Mouse (Mus musculus) MEL (cell line): Measurements from ENCODE around the gene OR5BS1P. TPM values are rescaled to one million over a fixed set of nuclear protein-coding genes. Genes with fewer than 3 reads are reported as not detected.

ENCODE experiments used
- DNase-seq: peaks from one replicate; pipeline ENCODE4 v3.0.0; 2011; ENCODE audit warnings: low read depth, low spot score
- H3K27ac ChIP-seq: 2 replicates; pipeline ENCODE4 v1.5.1; 2012; ENCODE audit warnings: low read depth, mild to moderate bottlenecking, control low read depth, low read length, moderate library complexity; ENCODE audit not compliant: control insufficient read depth
- H3K27me3 ChIP-seq, 2 experiments: fragments of 150-350 bp in 1 of 2; sonication (generic) in 1 of 2; 2 replicates each; pipeline ENCODE4 v1.6.1; 2012; ENCODE audit warnings: low read length in 2 of 2, mild to moderate bottlenecking in 2 of 2, improper control_type of control experiment in 1 of 2, moderate library complexity in 1 of 2; ENCODE audit not compliant: insufficient read depth in 2 of 2, control insufficient read depth in 1 of 2
- H3K36me3 ChIP-seq, 2 experiments: 2 replicates each; pipeline ENCODE4 v1.6.1; 2012 to 2014; ENCODE audit warnings: low read length in 2 of 2, improper control_type of control experiment in 1 of 2, inconsistent platforms in 1 of 2, mild to moderate bottlenecking in 1 of 2; ENCODE audit not compliant: insufficient read depth in 2 of 2, control insufficient read depth in 1 of 2
- H3K4me1 ChIP-seq, 2 experiments: fragments of 150-350 bp in 1 of 2; sonication (generic) in 1 of 2; 2 replicates each; pipeline ENCODE4 v1.6.1; 2012; ENCODE audit warnings: low read length in 2 of 2, improper control_type of control experiment in 1 of 2, mild to moderate bottlenecking in 1 of 2; ENCODE audit not compliant: insufficient read depth in 2 of 2, control insufficient read depth in 1 of 2
- H3K4me3 ChIP-seq, 2 experiments: fragments of 150-350 bp in 1 of 2; sonication (generic) in 1 of 2; 2 replicates each; pipeline ENCODE4 v1.5.1; 2012; ENCODE audit warnings: low read depth in 2 of 2, low read length in 2 of 2, mild to moderate bottlenecking in 2 of 2, moderate library complexity in 2 of 2, control low read depth in 1 of 2, improper control_type of control experiment in 1 of 2; ENCODE audit not compliant: control insufficient read depth in 1 of 2, insufficient read depth in 1 of 2
- H3K79me2 ChIP-seq: 2 replicates; pipeline ENCODE4 v1.6.1; 2012; ENCODE audit warnings: mild to moderate bottlenecking, low read length, moderate library complexity; ENCODE audit not compliant: control insufficient read depth, poor library complexity, insufficient read depth
- H3K9ac ChIP-seq: 2 replicates; pipeline ENCODE4 v1.6.1; 2012; ENCODE audit warnings: low read depth, mild to moderate bottlenecking, control low read depth, low read length, moderate library complexity; ENCODE audit not compliant: control insufficient read depth, poor library complexity, severe bottlenecking
- H3K9me3 ChIP-seq: fragments of 150-350 bp; sonication (generic); replicated peaks from 2 replicates; pipeline ENCODE4 v1.6.1; 2012; ENCODE audit warnings: mild to moderate bottlenecking, low read length, improper control_type of control experiment, moderate library complexity; ENCODE audit not compliant: insufficient read depth
- ELF1 ChIP-seq: IDR thresholded peaks from 2 replicates; pipeline ENCODE4 v1.6.1; 2014; ENCODE audit warnings: low read depth, mild to moderate bottlenecking, inconsistent platforms, low read length, improper control_type of control experiment, moderate library complexity
- ETS1 ChIP-seq: IDR thresholded peaks from 2 replicates; pipeline ENCODE4 v1.6.1; 2012; ENCODE audit warnings: low read depth, mild to moderate bottlenecking, inconsistent platforms, low read length, improper control_type of control experiment, moderate library complexity
- GABPA ChIP-seq: IDR thresholded peaks from 2 replicates; pipeline ENCODE4 v1.6.1; 2012; ENCODE audit warnings: low read depth, mild to moderate bottlenecking, inconsistent platforms, low read length, improper control_type of control experiment, moderate library complexity
- HCFC1 ChIP-seq: IDR thresholded peaks from 2 replicates; pipeline ENCODE4 v1.6.1; 2012; ENCODE audit warnings: low read depth, mild to moderate bottlenecking, inconsistent platforms, low read length, improper control_type of control experiment, moderate library complexity
- MAFK ChIP-seq: IDR thresholded peaks from 2 replicates; pipeline ENCODE4 v1.6.1; 2011; ENCODE audit warnings: low read depth, mild to moderate bottlenecking, low read length, improper control_type of control experiment, borderline replicate concordance
- MAX ChIP-seq: IDR thresholded peaks from 2 replicates; pipeline ENCODE4 v1.6.1; 2011; ENCODE audit warnings: low read length, improper control_type of control experiment
- MYB ChIP-seq: IDR thresholded peaks from 2 replicates; pipeline ENCODE4 v1.6.1; 2011; ENCODE audit warnings: mild to moderate bottlenecking, low read depth, low read length, improper control_type of control experiment
- MYC ChIP-seq: IDR thresholded peaks from 2 replicates; pipeline ENCODE4 v1.6.1; 2011; ENCODE audit warnings: low read depth, mild to moderate bottlenecking, low read length, improper control_type of control experiment, moderate library complexity
- NELFE ChIP-seq: IDR thresholded peaks from 2 replicates; pipeline ENCODE4 v1.6.1; 2011; ENCODE audit warnings: low read depth, low read length, improper control_type of control experiment
- POLR2AphosphoS2 ChIP-seq: IDR thresholded peaks from 2 replicates; pipeline ENCODE4 v1.6.1; 2011; ENCODE audit warnings: low read length, improper control_type of control experiment
- POLR2AphosphoS5 ChIP-seq: IDR thresholded peaks from 2 replicates; pipeline ENCODE4 v1.6.1; 2012; ENCODE audit warnings: low read depth, borderline replicate concordance, mild to moderate bottlenecking, inconsistent platforms, low read length, moderate library complexity, mixed read lengths
- SIN3A ChIP-seq: IDR thresholded peaks from 2 replicates; pipeline ENCODE4 v1.6.1; 2012; ENCODE audit warnings: low read length, improper control_type of control experiment, inconsistent platforms
- TBP ChIP-seq: IDR thresholded peaks from 2 replicates; pipeline ENCODE4 v1.8.0; 2011; ENCODE audit warnings: low read depth, low read length, improper control_type of control experiment
- USF1 ChIP-seq: IDR thresholded peaks from 2 replicates; pipeline ENCODE4 v1.6.1; 2014; ENCODE audit warnings: low read depth, mild to moderate bottlenecking, inconsistent platforms, low read length, improper control_type of control experiment, moderate library complexity
- USF2 ChIP-seq, 2 experiments: IDR thresholded peaks; 2 replicates each; pipeline ENCODE4 v1.6.1; 2011 to 2012; ENCODE audit warnings: improper control_type of control experiment in 2 of 2, low read length in 2 of 2, borderline replicate concordance in 1 of 2, inconsistent platforms in 1 of 2, low read depth in 1 of 2, mild to moderate bottlenecking in 1 of 2; ENCODE audit not compliant: insufficient read depth in 1 of 2
- ZMIZ1 ChIP-seq: IDR thresholded peaks from 2 replicates; pipeline ENCODE4 v1.6.1; 2012; ENCODE audit warnings: low read depth, mild to moderate bottlenecking, inconsistent platforms, low read length, improper control_type of control experiment, moderate library complexity
- polyA plus RNA-seq, 2 experiments: library from polyadenylated mRNA; stranded (reverse) in 1 of 2; unstranded in 1 of 2; fragments of >175 nt in 1 of 2; fragments of >200 nt in 1 of 2; gene quantifications; 2 replicates each; pipeline versions ENCODE4 v1.2.1 to v1.2.4; 2012; ENCODE audit warnings: low replicate concordance in 2 of 2, low read depth in 1 of 2; ENCODE audit not compliant: insufficient read length in 2 of 2, insufficient read depth in 1 of 2, missing spikeins in 1 of 2
- total RNA-seq: library from RNA; depleted of rRNA; stranded (reverse); fragments of 300-350 nt; gene quantifications from 2 replicates; pipeline ENCODE4 v1.2.3, GENCODE M21; 2012

Gene OR5BS1P
- total and polyA plus RNA-seq, 3 experiments: 0.04 TPM; not detected in 2

DNA sequence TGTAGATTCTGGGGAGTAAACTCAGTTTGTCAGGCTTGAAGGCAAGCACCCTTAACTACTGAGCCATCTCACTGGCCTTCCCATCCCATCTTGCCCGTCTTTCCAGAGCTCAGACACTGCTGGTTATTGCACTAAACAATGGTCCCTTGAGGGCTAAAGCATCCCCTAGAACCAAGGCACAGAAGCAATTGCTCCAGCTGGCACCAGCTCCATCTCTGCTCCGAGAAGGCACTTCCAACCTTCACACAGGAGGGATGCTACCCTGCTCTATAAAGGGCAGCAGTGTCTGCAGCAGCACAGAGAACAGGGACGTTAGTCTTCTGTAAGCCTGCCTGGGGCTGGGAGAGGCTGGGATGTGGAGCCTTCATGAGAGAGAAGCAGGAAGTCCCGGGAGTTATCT lies 22.4 kb downstream of the OR5BS1P start, which contains the start of gene Olfr279:
TSS of gene Olfr279 (plus strand) at position 301 of the 400 bp plus-strand sequence.
- Histone ChIP-seq H3K27me3 (peaks cover 7 to 12% of the 10 kb centered on the region in 2 experiments), H3K79me2 (no peaks in the 10 kb centered on the region)
- TF ChIP-seq GABPA (no peak), SIN3A (no peak), POLR2AphosphoS2 (no peak), TBP (no peak), HCFC1 (no peak)
- TF ChIP-seq, all 39 proteins: peak for 0
- Histone ChIP-seq H3K27ac (no peak within 1 kb of the TSS), H3K36me3 (no peaks in the 10 kb centered on the region), H3K4me3 (no peak within 1 kb of the TSS), H3K4me1 (0 out of 4 replicates have a peak, but pooled peaks cover 0 to 2% of the 10 kb centered on the region in 2 experiments), H3K9me3 (no peaks in the 10 kb centered on the region), H3K9ac (no peak within 1 kb of the TSS)
- no peak for DNase-seq

DNA sequence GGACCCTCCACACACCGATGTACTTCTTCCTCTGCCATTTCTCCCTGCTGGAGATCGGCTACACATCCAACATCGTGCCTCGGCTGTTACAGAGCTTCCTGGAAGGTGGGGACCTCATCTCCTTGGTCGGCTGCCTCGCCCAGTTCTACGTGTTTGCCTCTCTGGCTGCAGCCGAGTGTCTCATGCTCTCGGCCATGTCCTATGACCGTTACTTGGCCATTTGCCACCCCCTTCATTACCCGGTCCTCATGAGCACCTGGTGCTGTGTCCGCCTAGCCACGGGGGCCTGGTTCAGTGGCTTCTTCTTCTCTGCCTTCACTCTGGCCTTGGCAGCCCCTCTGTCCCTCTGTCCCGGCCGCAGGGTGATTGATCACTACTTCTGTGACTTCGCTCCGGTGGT lies 27.9 kb downstream of the OR5BS1P start:
- H3K36me3 ChIP-seq: no peaks in the 10 kb centered on the region
- H3K4me3 ChIP-seq: no peak overlapping the region
- H3K79me2 ChIP-seq: no peaks in the 10 kb centered on the region
- H3K9me3 ChIP-seq: no peaks in the 10 kb centered on the region
- no peaks in the 10 kb centered on the region for H3K4me1 ChIP-seq
- peaks cover 19 to 32% of the 10 kb centered on the region in 2 experiments for H3K27me3 ChIP-seq
- no peak overlapping the region for H3K9ac ChIP-seq
- no peak overlapping the region for H3K27ac ChIP-seq
- no peak for DNase-seq
- TF ChIP-seq ZMIZ1 (no peak), MAFK (no peak), NELFE (no peak), TBP (no peak), USF2 (IDR thresholded peaks at IDR 0.05; ENCODE audit: borderline replicate concordance in 1 of 2, insufficient read depth in 1 of 2, low read depth in 1 of 2, low read length in 2 of 2) (no peak), MYC (no peak), ELF1 (no peak), POLR2AphosphoS5 (no peak), ETS1 (no peak), MYB (no peak), USF1 (no peak), HCFC1 (no peak), MAX (no peak)
